Mouse (Mus musculus) B cell, adult (primary cell): ENCODE measurements around the gene Sry. TPM values are rescaled to one million over a fixed set of nuclear protein-coding genes. Genes with fewer than 3 reads are reported as not detected.

Source experiments
- total RNA-seq: library from RNA; stranded (reverse); gene quantifications from 4 replicates; pipeline ENCODE4 v1.2.4, GENCODE M21; 2023; ENCODE audit not compliant: inconsistent age

Gene Sry
- not detected in 4 replicates for total RNA-seq

DNA sequence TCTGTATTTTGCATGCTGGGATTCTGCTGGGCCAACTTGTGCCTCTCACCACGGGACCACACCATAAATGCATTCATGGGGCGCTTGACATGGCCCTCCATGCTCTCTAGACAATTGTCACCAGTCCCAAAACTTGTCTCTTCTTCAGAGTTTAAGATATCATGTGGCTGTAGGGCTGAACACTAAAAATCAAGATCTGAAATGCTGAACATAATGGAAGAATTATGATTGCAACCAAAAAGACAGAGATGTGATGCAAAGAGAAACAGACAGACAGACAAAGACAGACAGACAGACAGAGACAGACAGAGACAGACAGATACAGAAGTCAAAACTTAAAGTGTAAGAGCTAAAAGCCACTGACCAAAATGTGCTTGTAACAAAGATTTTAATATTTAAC, at the start of gene Sry:
Gene Sry (minus strand): TSS at position 101 of the 400 bp plus-strand sequence.

Other genes starting within 250 kb of the Sry start
- not detected in 4 replicates for gene H2al2c, start 64.6 kb downstream of the Sry start, total RNA-seq
- not detected in 4 replicates for gene H2al2b, start 57.0 kb upstream of the Sry start, total RNA-seq
- gene Gm4064, start 132.5 kb upstream of the Sry start, total RNA-seq, result not detected in 4 replicates
- gene Rbmy, start 167.0 kb upstream of the Sry start, total RNA-seq, result not detected in 4 replicates
- not detected in 4 replicates for gene Gm10256, start 167.0 kb upstream of the Sry start, total RNA-seq
- gene Gm10352, start 237.3 kb upstream of the Sry start, total RNA-seq, result not detected in 4 replicates